Mouse (Mus musculus) intestine, postnatal 0 days (tissue): ENCODE data around the gene Evi2. TPM values are rescaled to one million over a fixed set of nuclear protein-coding genes. Genes with fewer than 3 reads are reported as not detected.

Experiments
- ATAC-seq: fragments of 200-750 bp; cut with Nextera tagmentation; 2 replicates; pipeline ENCODE4 v1.8.0; 2017; ENCODE audit warnings: mild to moderate bottlenecking, moderate TSS enrichment, moderate library complexity
- H3K27ac ChIP-seq: fragments of 300-500 bp; sonication (generic); 2 replicates; pipeline ENCODE4 v1.5.1; 2014; ENCODE audit warnings: mild to moderate bottlenecking, low read depth, low read length, moderate library complexity
- H3K27me3 ChIP-seq: fragments of 300-500 bp; sonication (generic); replicated peaks from 2 replicates; pipeline ENCODE4 v1.6.1; 2014; ENCODE audit warnings: low read length, mixed read lengths; ENCODE audit not compliant: control insufficient read depth, insufficient read depth
- H3K36me3 ChIP-seq: fragments of 300-500 bp; sonication (generic); 2 replicates; pipeline ENCODE4 v1.6.1; 2014; ENCODE audit warnings: mild to moderate bottlenecking, moderate library complexity; ENCODE audit not compliant: control insufficient read depth, insufficient read depth
- H3K4me1 ChIP-seq: fragments of 300-500 bp; sonication (generic); replicated peaks from 2 replicates; pipeline ENCODE4 v1.6.1; 2014; ENCODE audit warnings: antibody characterized with exemption, low read length, mixed read lengths; ENCODE audit not compliant: control insufficient read depth, insufficient read depth
- H3K4me2 ChIP-seq: fragments of 300-500 bp; sonication (generic); replicated peaks from 2 replicates; pipeline ENCODE4 v1.6.1; 2014; ENCODE audit warnings: low read depth, mild to moderate bottlenecking, moderate library complexity
- H3K4me3 ChIP-seq: fragments of 300-500 bp; sonication (generic); 2 replicates; pipeline ENCODE4 v1.5.1; 2014; ENCODE audit warnings: low read depth, low read length
- H3K9ac ChIP-seq: fragments of 300-500 bp; sonication (generic); 2 replicates; pipeline ENCODE4 v1.6.1; 2014; ENCODE audit warnings: mild to moderate bottlenecking, low read depth, low read length
- H3K9me3 ChIP-seq: fragments of 300-500 bp; sonication (generic); 2 replicates; pipeline ENCODE4 v1.6.1; 2016; ENCODE audit warnings: mixed run types; ENCODE audit not compliant: control insufficient read depth
- CTCF ChIP-seq: sonication (generic); IDR thresholded peaks from 2 replicates; pipeline ENCODE4 v1.5.1; 2016; ENCODE audit warnings: low read depth, mild to moderate bottlenecking, control low read depth, antibody characterized with exemption, moderate library complexity
- WGBS: fragments of 180-500 bp; shearing (Covaris S2); extraction: QIAGEN DNeasy Blood & Tissue Kit; methylation state at CpG from one replicate; pipeline ENCODE4 v1.1.7; 2014; 5-methylcytosine and 5-hydroxymethylcytosine counted together
- polyA plus RNA-seq: library from polyadenylated mRNA; unstranded; fragments of >200 nt; fragmentation: Nextera tagmentation; extraction: Ambion mirVana; gene quantifications from 2 replicates; pipeline ENCODE4 v1.2.1, GENCODE M21; 2015

Evi2 gene
- polyA plus RNA-seq, 1 experiment from 2014 or later: 0.17 TPM

GRCm38 (mm10) chr11:79528601-79529000, 1.8 kb downstream of the Evi2 start:
- H3K9ac ChIP-seq: no peak overlapping the region
- no peaks in the 10 kb centered on the region for H3K4me1 ChIP-seq
- no peaks in the 10 kb centered on the region for H3K9me3 ChIP-seq
- no peak for TF ChIP-seq CTCF
- no peaks in the 10 kb centered on the region; the same call in 1 of the 2 replicates for H3K36me3 ChIP-seq
- no peak overlapping the region for H3K4me3 ChIP-seq
- no peak overlapping the region for H3K27ac ChIP-seq
- no peak for ATAC-seq
- 78% methylated on average over 3 of the region's 3 CpGs for WGBS
- H3K27me3 ChIP-seq: no peaks in the 10 kb centered on the region
- H3K4me2 ChIP-seq: no peak overlapping the region

DNA sequence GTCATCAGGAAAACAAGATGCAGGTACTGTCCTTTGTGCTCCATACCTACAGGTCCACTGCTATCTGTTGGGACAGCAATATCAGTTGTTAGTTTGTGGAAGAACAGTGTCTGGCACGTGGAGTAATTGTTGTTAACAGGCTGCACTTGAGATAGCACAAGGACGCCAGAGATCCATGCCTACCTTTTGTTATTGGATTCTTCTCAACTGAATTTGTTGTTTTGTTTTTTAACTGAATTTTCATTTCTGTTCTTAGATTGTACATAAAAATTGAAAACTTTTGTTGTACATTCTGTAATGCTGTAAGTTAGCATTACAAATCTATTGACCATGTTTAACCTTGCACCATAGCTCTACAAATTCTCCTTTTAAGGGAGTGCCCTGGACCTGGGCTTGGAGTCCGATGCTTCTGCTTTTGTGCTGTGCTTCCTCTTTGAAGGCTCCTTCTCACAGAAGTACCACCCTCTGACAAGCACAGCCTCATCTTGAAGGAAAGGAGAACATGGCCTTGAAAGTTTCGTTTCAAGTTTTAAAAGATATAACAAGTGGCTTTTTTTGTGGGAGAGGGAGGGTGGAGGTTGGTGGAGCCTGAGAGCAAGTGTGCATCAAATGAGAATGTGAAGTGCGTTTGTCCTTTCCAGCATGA, 2.5 kb downstream of the Evi2 start:
- peak overlapping the region; percentile 35; the same call in 1 of the 2 replicates for H3K27ac ChIP-seq

DNA sequence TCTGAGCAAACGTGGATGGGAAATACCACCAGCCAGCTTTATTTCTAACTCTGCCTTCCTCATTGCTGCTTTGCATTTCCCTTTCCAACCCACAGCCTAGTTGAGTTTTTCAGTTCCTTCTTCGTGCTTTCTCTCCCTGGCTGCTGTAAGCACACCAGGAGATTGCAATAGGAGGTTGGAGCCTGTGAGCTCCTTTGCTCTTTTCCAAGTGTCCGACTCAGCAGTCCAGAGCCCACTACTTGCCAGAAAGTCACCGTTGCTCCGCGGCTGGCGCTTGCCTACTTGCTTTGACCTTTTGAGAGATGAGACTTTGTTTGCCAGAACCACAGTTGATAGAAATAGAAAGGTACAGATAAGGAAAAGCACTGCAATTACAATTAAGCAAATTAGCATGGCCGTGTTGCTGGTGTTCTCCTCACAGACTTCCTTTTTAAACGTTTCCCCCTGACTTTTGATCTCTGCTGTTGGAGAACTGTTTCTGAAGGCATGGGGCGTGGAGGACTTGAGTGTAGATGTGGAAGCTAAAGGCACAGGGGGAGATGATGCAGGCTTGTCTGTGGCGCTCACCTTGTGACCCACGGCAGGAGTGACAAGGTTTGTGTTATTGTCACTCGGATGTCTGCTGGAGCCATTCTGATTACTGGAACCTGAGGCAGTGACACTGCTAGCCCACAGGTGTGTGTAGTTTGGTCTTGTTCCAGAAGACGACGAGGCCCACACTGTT, 3.2 kb downstream of the Evi2 start:
- H3K9ac ChIP-seq: no peak overlapping the region
- TF ChIP-seq CTCF: no peak
- no peak overlapping the region for H3K4me3 ChIP-seq
- 0 out of 2 replicates have a peak overlapping the region, but pooled peaks have one; percentile 4 for H3K4me2 ChIP-seq
- H3K27ac ChIP-seq: peak overlapping the region; percentile 35; the same call in 1 of the 2 replicates
- H3K4me1 ChIP-seq: no peaks in the 10 kb centered on the region
- no peaks in the 10 kb centered on the region; the same call in 1 of the 2 replicates for H3K36me3 ChIP-seq
- H3K27me3 ChIP-seq: no peaks in the 10 kb centered on the region
- H3K9me3 ChIP-seq: no peaks in the 10 kb centered on the region
- ATAC-seq: no peak
- WGBS: 56% methylated on average over 15 of the region's 15 CpGs

More for the DNA sequence above, 2.5 kb downstream of the Evi2 start:
- TF ChIP-seq CTCF: no peak
- no peaks in the 10 kb centered on the region for H3K27me3 ChIP-seq
- no peaks in the 10 kb centered on the region for H3K9me3 ChIP-seq
- H3K4me3 ChIP-seq: no peak overlapping the region
- no peaks in the 10 kb centered on the region; the same call in 1 of the 2 replicates for H3K36me3 ChIP-seq
- 81% methylated on average over 5 of the region's 5 CpGs for WGBS
- no peak overlapping the region for H3K9ac ChIP-seq
- no peak overlapping the region for H3K4me2 ChIP-seq
- ATAC-seq: no peak
- no peaks in the 10 kb centered on the region for H3K4me1 ChIP-seq

- no peaks in the 10 kb centered on the region for H3K4me1 ChIP-seq
- no peaks in the 10 kb centered on the region for H3K27me3 ChIP-seq
- no peaks in the 10 kb centered on the region; the same call in 1 of the 2 replicates for H3K36me3 ChIP-seq
- no peaks in the 10 kb centered on the region for H3K9me3 ChIP-seq
- no peak overlapping the region for H3K4me2 ChIP-seq
- no peak overlapping the region for H3K9ac ChIP-seq
- H3K4me3 ChIP-seq: no peak overlapping the region
- no peak for TF ChIP-seq CTCF
- H3K27ac ChIP-seq: no peak overlapping the region
- ATAC-seq: no peak
- WGBS: 86% methylated on average over 3 of the region's 3 CpGs
Observed at GRCm38 (mm10) chr11:79526549-79526948, 3.8 kb downstream of the Evi2 start.

DNA sequence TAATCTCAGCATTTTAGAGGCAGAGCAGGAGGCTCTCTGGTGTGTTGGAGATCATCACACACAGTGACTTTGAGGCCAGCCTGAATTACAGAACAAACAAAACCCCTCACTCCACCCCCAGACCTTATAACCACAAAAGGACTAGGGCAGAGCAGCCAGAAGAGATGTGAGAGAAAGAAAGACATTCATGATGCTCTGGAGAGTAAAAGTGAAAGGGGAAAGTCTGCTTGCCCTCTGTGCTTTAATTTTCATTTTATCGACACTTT, 6.1 kb downstream of the Evi2 start:
- Histone ChIP-seq H3K9me3 (no peaks in the 10 kb centered on the region), H3K27ac (no peak overlapping the region), H3K27me3 (no peaks in the 10 kb centered on the region), H3K36me3 (no peaks in the 10 kb centered on the region; the same call in 1 of the 2 replicates), H3K4me2 (no peak overlapping the region), H3K9ac (no peak overlapping the region), H3K4me3 (no peak overlapping the region), H3K4me1 (no peaks in the 10 kb centered on the region)
- whole genome bisulfite sequencing: 81% methylated on average over 1 of the region's 1 CpGs
- ATAC-seq: no peak
- no peak for TF ChIP-seq CTCF

GRCm38 (mm10) chr11:79523560-79524309, 6.7 kb downstream of the Evi2 start, which contains the start of gene Evi2b:
Evi2b (minus strand) TSS chr11:79523762.
- no peak for ATAC-seq
- no peaks in the 10 kb centered on the region for H3K9me3 ChIP-seq

More at GRCm38 (mm10) chr11:79523560-79524309, 6.7 kb downstream of the Evi2 start, which contains the start of gene Evi2b:
- Histone ChIP-seq H3K4me2 (no peak within 1 kb of the TSS), H3K27ac (no peak within 1 kb of the TSS), H3K4me1 (no peaks in the 10 kb centered on the region), H3K9ac (no peak within 1 kb of the TSS), H3K27me3 (no peaks in the 10 kb centered on the region), H3K4me3 (no peak within 1 kb of the TSS), H3K36me3 (no peaks in the 10 kb centered on the region; the same call in 1 of the 2 replicates)
- 68% methylated on average over 10 of the region's 10 CpGs for WGBS
- TF ChIP-seq CTCF: no peak
